Mouse (Mus musculus) lung, adult 18-20 months (tissue): ENCODE data around the gene Cxcl10.

Source experiments
- DNase-seq, 2 experiments: peaks; one replicate each; pipeline ENCODE4 v3.0.0; 2022; ENCODE audit warnings: mixed read lengths in 2 of 2

The Cxcl10 gene

GRCm38 (mm10) chr5:92348794-92349413, at the start of gene Cxcl10:
Gene Cxcl10, minus strand, starts transcription at chr5:92348889.
- peak; percentile 63 to 64 for DNase-seq

- DNase-seq: peak; percentile 61 to 74
These were observed 49.5 kb upstream of the Cxcl10 start for GRCm38 (mm10) chr5:92398153-92398552.

GRCm38 (mm10) chr5:92396476-92396875, 47.8 kb upstream of the Cxcl10 start:
- DNase-seq: no peak

- no peak for DNase-seq
These were observed 47.1 kb upstream of the Cxcl10 start for GRCm38 (mm10) chr5:92395764-92396163.

GRCm38 (mm10) chr5:92393863-92394262, 45.2 kb upstream of the Cxcl10 start:
- no peak for DNase-seq

- no peak for DNase-seq
These were observed 43.9 kb upstream of the Cxcl10 start for GRCm38 (mm10) chr5:92392542-92392941.

- DNase-seq: no peak
These were observed 41.9 kb upstream of the Cxcl10 start for GRCm38 (mm10) chr5:92390615-92391014.

- no peak for DNase-seq
These were observed 41.3 kb upstream of the Cxcl10 start for GRCm38 (mm10) chr5:92389977-92390376.

GRCm38 (mm10) chr5:92387433-92387832, 38.7 kb upstream of the Cxcl10 start:
- no peak for DNase-seq

GRCm38 (mm10) chr5:92386643-92387042, 38.0 kb upstream of the Cxcl10 start:
- DNase-seq: no peak

- DNase-seq: no peak
These were observed 37.4 kb upstream of the Cxcl10 start for GRCm38 (mm10) chr5:92386102-92386501.

GRCm38 (mm10) chr5:92384855-92385254, 36.2 kb upstream of the Cxcl10 start:
- DNase-seq: no peak

GRCm38 (mm10) chr5:92383747-92384146, 35.1 kb upstream of the Cxcl10 start:
- DNase-seq: no peak

- no peak for DNase-seq
These were observed 33.6 kb upstream of the Cxcl10 start for GRCm38 (mm10) chr5:92382349-92382679.

GRCm38 (mm10) chr5:92381550-92382348, 33.1 kb upstream of the Cxcl10 start:
- peak; percentile 65 to 73 for DNase-seq

- no peak for DNase-seq
These were observed 28.2 kb upstream of the Cxcl10 start for GRCm38 (mm10) chr5:92376795-92377405.

- peak in 1 of 2 experiments; percentile 36 for DNase-seq
These were observed 26.7 kb upstream of the Cxcl10 start for GRCm38 (mm10) chr5:92375368-92375767.

- peak in 1 of 2 experiments; percentile 26 for DNase-seq
These were observed 26.0 kb upstream of the Cxcl10 start for GRCm38 (mm10) chr5:92374721-92375142.

- DNase-seq: no peak
These were observed 23.9 kb upstream of the Cxcl10 start for GRCm38 (mm10) chr5:92372605-92373004.

- DNase-seq: no peak
These were observed 22.8 kb upstream of the Cxcl10 start for GRCm38 (mm10) chr5:92371361-92371976.

- no peak for DNase-seq
These were observed 22.2 kb upstream of the Cxcl10 start for GRCm38 (mm10) chr5:92370891-92371290.

GRCm38 (mm10) chr5:92370392-92370791, 21.7 kb upstream of the Cxcl10 start:
- DNase-seq: no peak
